Mouse (Mus musculus): ENCODE results near the gene Cse1l. TPM values are rescaled to one million over a fixed set of nuclear protein-coding genes. Genes with fewer than 3 reads are reported as not detected.

The Cse1l gene
- total RNA-seq (2012; rRNA removed) (76.0 and 101 TPM in 2 replicates), total RNA-seq (2014; rRNA removed) (165 and 167 TPM in 2 replicates), polyA plus RNA-seq (2012; ENCODE audit: insufficient read length, low read depth) (131 and 162 TPM in 2 replicates)

DNA sequence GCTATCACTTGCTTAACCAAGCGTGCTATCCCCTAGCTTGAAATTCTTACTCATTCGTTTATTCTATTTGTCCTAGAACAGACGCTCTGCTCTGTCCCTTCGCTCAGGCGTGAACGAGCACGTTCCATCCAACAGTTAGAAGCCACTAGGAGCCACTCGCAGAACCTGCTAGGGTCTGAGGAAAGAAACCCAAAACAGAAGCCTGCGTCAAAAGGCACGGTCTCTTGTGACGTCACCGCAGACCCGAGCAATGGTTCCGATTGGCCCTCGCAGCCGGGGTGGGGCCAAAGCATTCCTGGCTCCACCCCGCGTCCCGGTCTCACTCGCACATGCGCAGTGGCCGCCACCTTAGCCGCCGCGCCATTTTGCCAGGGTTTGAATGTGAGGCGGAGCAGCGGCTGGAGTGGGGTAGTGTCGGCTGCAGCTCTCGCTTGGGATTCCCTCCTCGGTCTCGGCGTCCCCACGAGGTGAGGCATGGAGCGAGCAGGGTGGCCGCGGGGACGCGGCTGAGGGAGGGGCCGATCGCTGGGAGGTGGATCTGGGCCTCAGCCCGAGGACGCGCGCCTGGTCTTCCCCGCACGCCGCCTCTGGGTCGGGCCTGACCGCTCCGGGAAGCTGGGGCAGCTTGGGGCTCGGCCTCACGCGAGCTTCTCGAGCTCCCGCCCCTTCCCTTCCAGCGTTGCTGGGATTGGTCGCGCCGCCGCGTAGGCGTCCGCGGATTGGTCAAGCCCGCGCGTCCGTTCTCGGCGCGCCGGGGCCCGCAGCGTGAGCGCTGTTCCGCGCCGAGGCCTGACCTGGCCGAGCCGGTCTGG, at the start of gene Cse1l:
Cse1l (plus strand) TSS at position 330 of the 812 bp plus-strand sequence.
- in situ Hi-C loops (cut with MboI; ENCODE audit: low pct_ligation_motif_present, low pct_unique_long_range_greater_than_20kb, low sequenced_read_pairs) = no loop called here
- peak within 1 kb of the TSS; percentile 85 for H3K4me2 ChIP-seq (ENCODE audit: insufficient read depth, low read depth, poor library complexity, severe bottlenecking)
- H3K36me3 ChIP-seq (replicated peaks in 1 of 2; ENCODE audit: control insufficient read depth in 1 of 2, insufficient read depth in 1 of 2, low read length in 1 of 2) = peaks cover 5 to 18% of the 10 kb centered on the region in 2 experiments
- DNase-seq (ENCODE audit: extremely low read depth) = peak; percentile 98
- H3K9ac ChIP-seq (ENCODE audit: insufficient read depth, low read depth) = peak within 1 kb of the TSS; percentile 83
- TF ChIP-seq SMC3 (IDR thresholded peaks at IDR 0.05; ENCODE audit: low read depth, low read length) = no peak
- peak; percentile 83 for TF ChIP-seq TCF12 (IDR thresholded peaks at IDR 0.05; ENCODE audit: low read depth, low read length)
- peak; percentile 55 for TF ChIP-seq MYC (IDR thresholded peaks at IDR 0.05; ENCODE audit: low read depth, low read length)
- TF ChIP-seq POLR2AphosphoS2 (IDR thresholded peaks at IDR 0.05; ENCODE audit: low read depth, low read length) = peak; percentile 87; the same call in 1 of the 2 replicates
- no peak for TF ChIP-seq CTCF (conservative IDR thresholded peaks at IDR 0.05 in 1 of 2, IDR thresholded peaks at IDR 0.05 in 1 of 2; ENCODE audit: low read depth in 2 of 2, low read length in 2 of 2)
- 0 out of 2 replicates have a peak, but pooled peaks have one; percentile 52 for TF ChIP-seq MAZ (IDR thresholded peaks at IDR 0.05; ENCODE audit: low read depth, low read length)
- TF ChIP-seq JUND (conservative IDR thresholded peaks at IDR 0.05; ENCODE audit: low read depth, low read length) = no peak; the same call in 1 of the 2 replicates
- TF ChIP-seq CHD1 (IDR thresholded peaks at IDR 0.05; ENCODE audit: low read depth, low read length) = no peak
- TF ChIP-seq MAFK (IDR thresholded peaks at IDR 0.05; ENCODE audit: insufficient replicate concordance, low read length) = no peak
- TF ChIP-seq RCOR1 (conservative IDR thresholded peaks at IDR 0.05; ENCODE audit: low read depth, low read length) = no peak; the same call in 1 of the 2 replicates
- TF ChIP-seq UBTF (IDR thresholded peaks at IDR 0.05; ENCODE audit: low read depth, low read length) = peak; percentile 90
- TF ChIP-seq RAD21 (IDR thresholded peaks at IDR 0.05; ENCODE audit: low read depth, low read length) = no peak
- peak; percentile 32; the same call in 1 of the 2 replicates for TF ChIP-seq JUN (IDR thresholded peaks at IDR 0.05; ENCODE audit: insufficient read depth, low read depth, low read length)
- no peak for TF ChIP-seq EP300 (IDR thresholded peaks at IDR 0.05; ENCODE audit: low read length)
- TF ChIP-seq IRF4 (IDR thresholded peaks at IDR 0.05; ENCODE audit: low read depth, low read length) = peak; percentile 16; the same call in 1 of the 2 replicates
- TF ChIP-seq ZMIZ1 (IDR thresholded peaks at IDR 0.05; ENCODE audit: low read depth, low read length) = peak; percentile 91
- TF ChIP-seq PAX5 (IDR thresholded peaks at IDR 0.05; ENCODE audit: low read length) = no peak
- TF ChIP-seq USF2 (conservative IDR thresholded peaks at IDR 0.05; ENCODE audit: low read depth, low read length) = no peak
- no peak for TF ChIP-seq ZNF384 (IDR thresholded peaks at IDR 0.05; ENCODE audit: low read depth, low read length)
- TF ChIP-seq HCFC1 (IDR thresholded peaks at IDR 0.05; ENCODE audit: low read depth, low read length) = peak; percentile 55
- TF ChIP-seq MXI1 (IDR thresholded peaks at IDR 0.05; ENCODE audit: low read depth, low read length) = peak; percentile 84
- TF ChIP-seq BHLHE40 (IDR thresholded peaks at IDR 0.05; ENCODE audit: low read depth, low read length) = peak; percentile 85
- peak; percentile 53 for TF ChIP-seq ETS1 (conservative IDR thresholded peaks at IDR 0.05; ENCODE audit: low read depth, low read length)
- peak; percentile 76 for TF ChIP-seq CHD2 (IDR thresholded peaks at IDR 0.05; ENCODE audit: low read length)
- TF ChIP-seq SIN3A (IDR thresholded peaks at IDR 0.05; ENCODE audit: low read length) = peak; percentile 77
- peak; percentile 70 for TF ChIP-seq MAX (IDR thresholded peaks at IDR 0.05; ENCODE audit: low read length)
- no peak for TF ChIP-seq E2F4 (IDR thresholded peaks at IDR 0.05; ENCODE audit: insufficient replicate concordance, low read depth, low read length)
- 0 out of 2 replicates have a peak, but pooled peaks have one; percentile 29 for TF ChIP-seq KAT2A (IDR thresholded peaks at IDR 0.05; ENCODE audit: insufficient replicate concordance, low read length)
- peak; percentile 38; the same call in 1 of the 2 replicates for TF ChIP-seq ELF1 (IDR thresholded peaks at IDR 0.05; ENCODE audit: low read depth, low read length)
- peak; percentile 67 for TF ChIP-seq GABPA (IDR thresholded peaks at IDR 0.05; ENCODE audit: insufficient replicate concordance, low read depth, low read length)
- peak; percentile 97 for TF ChIP-seq NELFE (IDR thresholded peaks at IDR 0.05; ENCODE audit: low read depth, low read length)
- TF ChIP-seq TBP (conservative IDR thresholded peaks at IDR 0.05; ENCODE audit: low read depth, low read length) = peak; percentile 86
- peak; percentile 99 for TF ChIP-seq NRF1 (IDR thresholded peaks at IDR 0.05; ENCODE audit: low read depth, low read length)
- TF ChIP-seq ZC3H11A (IDR thresholded peaks at IDR 0.05; ENCODE audit: low read depth, low read length) = no peak
- no peak for TF ChIP-seq ZKSCAN1 (IDR thresholded peaks at IDR 0.05; ENCODE audit: borderline replicate concordance, low read depth, low read length)
- peak; percentile 89 for TF ChIP-seq MEF2A (IDR thresholded peaks at IDR 0.05; ENCODE audit: borderline replicate concordance, low read depth, low read length)
- peak; percentile 97 for TF ChIP-seq POLR2A (IDR thresholded peaks at IDR 0.05; ENCODE audit: low read depth, low read length)
- no peak for TF ChIP-seq USF1 (IDR thresholded peaks at IDR 0.05; ENCODE audit: low read depth, low read length)
- peaks cover 5% of the 10 kb centered on the region for H3K9me3 ChIP-seq (replicated peaks; ENCODE audit: low read length)
- dilution Hi-C loops (cut with MboI; ENCODE audit: extremely low pct_ligation_motif_present, extremely low pct_unique_long_range_greater_than_20kb, low sequenced_read_pairs) = no loop called here
- H3K27ac ChIP-seq (ENCODE audit: insufficient read depth, low read depth) = peak within 1 kb of the TSS; percentile 91
- no peaks in the 10 kb centered on the region for H3K27me3 ChIP-seq (replicated peaks)
- peaks cover 3 to 28% of the 10 kb centered on the region in 2 experiments; a peak in 3 of 4 replicates for H3K4me1 ChIP-seq (ENCODE audit: control insufficient read depth in 1 of 2, insufficient read depth in 2 of 2)
- peaks cover 45% of the 10 kb centered on the region for H3K79me2 ChIP-seq (replicated peaks; ENCODE audit: control insufficient read depth, extremely low read depth, insufficient read depth, poor library complexity, severe bottlenecking)
- peak within 1 kb of the TSS; percentile 85 to 99 (median 97) for H3K4me3 ChIP-seq (replicated peaks in 1 of 3; ENCODE audit: low read depth in 2 of 3, low read length in 2 of 3, poor library complexity in 1 of 3)
